Mouse (Mus musculus) testis, adult 2 months (tissue): ENCODE measurements around the gene 9530068E07Rik.

Experiments used
- CTCF ChIP-seq: fragments of 200-500 bp; IDR thresholded peaks from 2 replicates; pipeline ENCODE4 v1.5.1; 2012; ENCODE audit warnings: low read depth, mild to moderate bottlenecking, inconsistent platforms, low read length, moderate library complexity; ENCODE audit not compliant: control insufficient read depth, insufficient read depth, insufficient replicate concordance
- POLR2A ChIP-seq: fragments of 200-500 bp; IDR thresholded peaks from 2 replicates; pipeline ENCODE4 v1.6.1; 2012; ENCODE audit warnings: low read depth, mild to moderate bottlenecking, inconsistent platforms, low read length, moderate library complexity; ENCODE audit not compliant: control insufficient read depth

GRCm38 (mm10) chr11:52384667-52385066, 11.6 kb upstream of the 9530068E07Rik start:
- TF ChIP-seq CTCF (no peak), POLR2A (no peak)
